Mouse (Mus musculus) c-Kit-positive CD71-positive TER-119-positive erythroid progenitor cells, embryonic 14.5 days (primary cell): Measurements from ENCODE around the gene Cldn3.

Experiments
- DNase-seq: peaks from one replicate; pipeline ENCODE4 v3.0.0-alpha.2; 2013; ENCODE audit warnings: low spot score

Cldn3 gene

DNA sequence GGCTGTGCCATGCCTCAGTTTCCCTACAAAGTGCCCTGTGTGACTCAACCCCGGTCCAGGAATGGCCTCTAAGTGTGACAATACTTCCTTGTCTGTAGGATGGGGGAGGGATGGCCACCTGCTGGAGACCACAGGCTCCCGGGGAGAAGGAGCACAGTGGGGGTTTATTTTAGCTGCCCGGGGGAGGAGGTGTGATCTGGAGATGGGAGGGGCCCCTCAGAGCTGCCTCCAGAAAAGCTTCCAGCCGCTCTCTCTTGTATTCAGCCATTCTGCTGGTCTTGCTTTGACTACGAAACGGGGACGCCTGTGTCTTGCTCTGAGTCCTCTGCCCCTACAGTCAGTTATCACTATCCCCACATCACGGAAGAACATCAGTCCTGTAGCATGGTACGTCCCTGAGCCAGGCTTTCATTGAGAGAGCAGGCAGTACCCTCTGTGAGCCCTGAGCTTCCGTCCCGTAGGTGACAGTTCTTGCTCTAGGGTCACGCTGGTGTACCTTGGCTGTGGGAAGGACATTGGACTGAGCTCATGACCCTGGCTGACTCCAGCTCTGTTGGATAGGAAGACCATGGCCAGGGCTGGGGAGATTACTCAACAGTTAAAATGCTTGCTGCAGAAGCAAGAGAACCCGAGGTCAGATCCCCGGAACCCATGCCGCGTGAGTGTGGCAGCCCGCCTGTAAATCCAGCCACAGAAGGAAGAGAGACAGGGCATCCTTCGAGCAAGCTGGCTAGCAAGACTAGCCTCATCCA lies 49.8 kb downstream of the Cldn3 start:
- no peak for DNase-seq
